Mouse (Mus musculus) liver, adult 2 months (tissue): ENCODE measurements around the gene Cdh23. TPM values are rescaled to one million over a fixed set of nuclear protein-coding genes. Genes with fewer than 3 reads are reported as not detected.

Experiments
- DNase-seq: peaks from one replicate; pipeline ENCODE4 v3.0.0-alpha.2; 2011; ENCODE audit warnings: low read depth, low spot score; ENCODE audit errors: extremely low read depth
- H3K27ac ChIP-seq: fragments of 200-500 bp; replicated peaks from 2 replicates; pipeline ENCODE4 v1.5.1; 2012; ENCODE audit warnings: low read depth, mild to moderate bottlenecking, control low read depth, inconsistent platforms, low read length; ENCODE audit not compliant: insufficient read depth
- H3K27me3 ChIP-seq: fragments of 200-500 bp; 2 replicates; pipeline ENCODE4 v1.6.1; 2012; ENCODE audit warnings: mild to moderate bottlenecking, moderate library complexity, low read length, inconsistent platforms; ENCODE audit not compliant: control insufficient read depth, insufficient read depth
- H3K36me3 ChIP-seq: fragments of 200-500 bp; 2 replicates; pipeline ENCODE4 v1.6.1; 2012; ENCODE audit warnings: low read length, inconsistent platforms; ENCODE audit not compliant: control insufficient read depth, insufficient read depth
- H3K4me1 ChIP-seq: fragments of 200-500 bp; 2 replicates; pipeline ENCODE4 v1.6.1; 2011; ENCODE audit warnings: low read length; ENCODE audit not compliant: control insufficient read depth, insufficient read depth
- H3K4me3 ChIP-seq: fragments of 200-500 bp; 2 replicates; pipeline ENCODE4 v1.5.1; 2011; ENCODE audit warnings: low read depth, mild to moderate bottlenecking, control low read depth, low read length, moderate library complexity; ENCODE audit not compliant: insufficient read depth
- H3K79me2 ChIP-seq: fragments of 200-500 bp; 2 replicates; pipeline ENCODE4 v1.6.1; 2012; ENCODE audit warnings: inconsistent platforms, mild to moderate bottlenecking, low read length, moderate library complexity; ENCODE audit not compliant: control insufficient read depth, insufficient read depth
- H3K9ac ChIP-seq: fragments of 200-500 bp; 2 replicates; pipeline ENCODE4 v1.6.1; 2012; ENCODE audit warnings: low read depth, mild to moderate bottlenecking, control low read depth, inconsistent platforms, low read length
- CTCF ChIP-seq: fragments of 200-500 bp; IDR thresholded peaks from 2 replicates; pipeline ENCODE4 v1.5.1; 2011; ENCODE audit warnings: low read depth, low read length, control low read depth
- POLR2A ChIP-seq: fragments of 200-500 bp; IDR thresholded peaks from 2 replicates; pipeline ENCODE4 v1.6.1; 2011; ENCODE audit warnings: low read length, control low read depth; ENCODE audit not compliant: insufficient read depth; ENCODE audit errors: extremely low read depth
- WGBS: fragments of 180-500 bp; shearing (Covaris S2); methylation state at CpG from one replicate; pipeline ENCODE4 v1.1.7; 2018; 5-methylcytosine and 5-hydroxymethylcytosine counted together
- polyA plus RNA-seq: library from polyadenylated mRNA; depleted of rRNA; stranded (reverse); fragments of >200 nt; gene quantifications from 2 replicates; pipeline ENCODE4 v1.2.3, GENCODE M21; 2012
- total RNA-seq: library from RNA; depleted of rRNA; stranded (reverse); fragments of >200 nt; gene quantifications from 2 replicates; pipeline ENCODE4 v1.2.3, GENCODE M21; 2014

The Cdh23 gene
- total and polyA plus RNA-seq, 2 experiments: not detected

GRCm38 (mm10) chr10:60653675-60654074 lies 42.6 kb downstream of the Cdh23 start:
- H3K4me1 ChIP-seq: no peaks in the 10 kb centered on the region
- H3K27me3 ChIP-seq: no peaks in the 10 kb centered on the region
- no peaks in the 10 kb centered on the region for H3K36me3 ChIP-seq
- no peak overlapping the region for H3K9ac ChIP-seq
- H3K79me2 ChIP-seq: no peaks in the 10 kb centered on the region
- H3K27ac ChIP-seq: no peak overlapping the region
- H3K4me3 ChIP-seq: no peak overlapping the region
- TF ChIP-seq POLR2A: no peak
- TF ChIP-seq CTCF: no peak
- DNase-seq: no peak
- WGBS: 76% methylated on average over 4 of the region's 4 CpGs

GRCm38 (mm10) chr10:60653106-60653505 lies 43.2 kb downstream of the Cdh23 start:
- Histone ChIP-seq H3K79me2 (no peaks in the 10 kb centered on the region), H3K4me3 (no peak overlapping the region), H3K27ac (no peak overlapping the region), H3K4me1 (no peaks in the 10 kb centered on the region), H3K9ac (no peak overlapping the region), H3K27me3 (no peaks in the 10 kb centered on the region), H3K36me3 (no peaks in the 10 kb centered on the region)
- DNase-seq: no peak
- TF ChIP-seq POLR2A: no peak
- TF ChIP-seq CTCF: no peak
- 87% methylated on average over 10 of the region's 10 CpGs for WGBS

GRCm38 (mm10) chr10:60644079-60644641 lies 52.1 kb downstream of the Cdh23 start:
- H3K9ac ChIP-seq: no peak overlapping the region
- no peaks in the 10 kb centered on the region for H3K36me3 ChIP-seq
- no peaks in the 10 kb centered on the region for H3K27me3 ChIP-seq
- no peak for TF ChIP-seq CTCF
- TF ChIP-seq POLR2A: no peak
- H3K4me1 ChIP-seq: no peaks in the 10 kb centered on the region
- H3K79me2 ChIP-seq: no peaks in the 10 kb centered on the region
- no peak overlapping the region for H3K27ac ChIP-seq
- 71% methylated on average over 14 of the region's 14 CpGs for WGBS
- DNase-seq: no peak
- H3K4me3 ChIP-seq: no peak overlapping the region

- TF ChIP-seq POLR2A (no peak), CTCF (no peak)
- Histone ChIP-seq H3K9ac (no peak overlapping the region), H3K4me3 (no peak overlapping the region), H3K27me3 (no peaks in the 10 kb centered on the region), H3K36me3 (no peaks in the 10 kb centered on the region), H3K4me1 (no peaks in the 10 kb centered on the region), H3K79me2 (no peaks in the 10 kb centered on the region), H3K27ac (no peak overlapping the region)
- DNase-seq: no peak
- WGBS: 69% methylated on average over 9 of the region's 9 CpGs
Observed at GRCm38 (mm10) chr10:60639291-60639690, 57.0 kb downstream of the Cdh23 start.

GRCm38 (mm10) chr10:60635568-60636295 lies 60.6 kb downstream of the Cdh23 start:
- no peak for DNase-seq
- WGBS: 30% methylated on average over 13 of the region's 13 CpGs
- Histone ChIP-seq H3K79me2 (no peaks in the 10 kb centered on the region), H3K9ac (no peak overlapping the region), H3K27ac (no peak overlapping the region), H3K36me3 (no peaks in the 10 kb centered on the region), H3K4me1 (no peaks in the 10 kb centered on the region), H3K4me3 (no peak overlapping the region), H3K27me3 (no peaks in the 10 kb centered on the region)
- TF ChIP-seq CTCF: no peak
- TF ChIP-seq POLR2A: no peak

GRCm38 (mm10) chr10:60634391-60634790 lies 61.9 kb downstream of the Cdh23 start:
- Histone ChIP-seq H3K4me1 (no peaks in the 10 kb centered on the region), H3K4me3 (no peak overlapping the region), H3K27ac (no peak overlapping the region), H3K27me3 (no peaks in the 10 kb centered on the region), H3K36me3 (no peaks in the 10 kb centered on the region), H3K79me2 (no peaks in the 10 kb centered on the region), H3K9ac (no peak overlapping the region)
- 74% methylated on average over 9 of the region's 9 CpGs for whole genome bisulfite sequencing
- TF ChIP-seq CTCF (no peak), POLR2A (no peak)
- DNase-seq: no peak
